Mouse (Mus musculus): Measurements from ENCODE around the gene Arhgef12. TPM values are rescaled to one million over a fixed set of nuclear protein-coding genes. Genes with fewer than 3 reads are reported as not detected.

Gene Arhgef12
- polyA plus RNA-seq, 1 experiment from 2014 or later = 12.1 TPM

DNA sequence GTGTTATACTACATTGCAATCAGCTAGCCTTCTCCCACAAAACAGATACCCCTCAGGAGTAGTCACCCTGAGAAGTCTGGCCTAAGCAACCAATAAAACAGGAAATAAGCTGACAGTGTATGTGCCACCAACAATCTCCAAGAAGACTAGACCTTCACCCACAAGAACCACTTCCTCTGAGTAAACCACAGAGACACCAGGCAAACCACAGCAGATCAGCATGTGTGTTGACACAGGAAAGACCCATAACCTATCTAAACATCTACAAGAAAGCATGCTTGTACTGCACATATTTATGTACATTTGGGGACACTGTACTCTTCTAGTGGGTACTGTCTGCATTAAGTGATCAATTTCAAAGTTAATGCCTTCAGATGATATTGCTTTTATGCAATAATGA, 10.7 kb downstream of the Arhgef12 start:
- H3K4me2 ChIP-seq (ENCODE audit: low read depth, low read length) = no peak overlapping the region
- H3K36me3 ChIP-seq (ENCODE audit: control insufficient read depth, insufficient read depth, low read length) = no peaks in the 10 kb centered on the region
- H3K9ac ChIP-seq (ENCODE audit: low read length) = no peak overlapping the region
- no peak overlapping the region for H3K27ac ChIP-seq (ENCODE audit: low read length)
- peaks cover 2% of the 10 kb centered on the region; the same call in 1 of the 2 replicates for H3K4me1 ChIP-seq (replicated peaks; ENCODE audit: control insufficient read depth, insufficient read depth, low read length)
- no peak for ATAC-seq (ENCODE audit: low read depth)
- H3K4me3 ChIP-seq (ENCODE audit: low read length) = no peak overlapping the region
- no peaks in the 10 kb centered on the region for H3K9me3 ChIP-seq (ENCODE audit: control insufficient read depth, low read length)
- no peaks in the 10 kb centered on the region for H3K27me3 ChIP-seq (ENCODE audit: control insufficient read depth, insufficient read depth, low read depth, low read length)

DNA sequence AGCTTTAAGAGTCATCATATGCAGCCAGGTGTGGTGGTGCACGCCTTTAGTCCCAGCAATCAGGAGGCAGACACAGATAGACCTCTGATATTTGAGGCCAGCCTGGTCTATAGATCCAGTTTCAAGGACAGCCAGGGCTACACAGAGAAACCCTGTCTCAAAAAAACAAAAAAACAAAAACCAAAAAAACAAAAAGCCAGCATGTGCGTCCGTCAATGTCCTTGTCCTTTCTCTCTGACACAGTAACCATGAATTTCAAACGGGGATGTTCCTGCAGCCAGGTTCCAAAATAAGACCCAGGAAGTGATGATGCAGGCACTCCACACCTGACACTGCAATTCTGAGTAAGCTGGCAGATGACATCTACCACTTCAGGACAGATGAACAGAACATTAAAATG, 12.2 kb downstream of the Arhgef12 start:
- Histone ChIP-seq H3K9ac (ENCODE audit: low read length) (no peak overlapping the region), H3K36me3 (ENCODE audit: control insufficient read depth, insufficient read depth, low read length) (no peaks in the 10 kb centered on the region), H3K4me2 (ENCODE audit: low read depth, low read length) (no peak overlapping the region), H3K9me3 (ENCODE audit: control insufficient read depth, low read length) (no peaks in the 10 kb centered on the region), H3K4me3 (ENCODE audit: low read length) (no peak overlapping the region), H3K27me3 (ENCODE audit: control insufficient read depth, insufficient read depth, low read depth, low read length) (no peaks in the 10 kb centered on the region), H3K27ac (ENCODE audit: low read length) (no peak overlapping the region), H3K4me1 (replicated peaks; ENCODE audit: control insufficient read depth, insufficient read depth, low read length) (peaks cover 2% of the 10 kb centered on the region; the same call in 1 of the 2 replicates)
- no peak for ATAC-seq (ENCODE audit: low read depth)
- 83% methylated on average over 4 of the region's 4 CpGs for WGBS

- H3K27me3 ChIP-seq (ENCODE audit: control insufficient read depth, insufficient read depth, low read depth, low read length) = no peaks in the 10 kb centered on the region
- no peak overlapping the region for H3K27ac ChIP-seq (ENCODE audit: low read length)
- 43% methylated on average over 3 of the region's 3 CpGs for WGBS
- peaks cover 2% of the 10 kb centered on the region; the same call in 1 of the 2 replicates for H3K4me1 ChIP-seq (replicated peaks; ENCODE audit: control insufficient read depth, insufficient read depth, low read length)
- no peak overlapping the region for H3K4me2 ChIP-seq (ENCODE audit: low read depth, low read length)
- no peak for ATAC-seq (ENCODE audit: low read depth)
- H3K9me3 ChIP-seq (ENCODE audit: control insufficient read depth, low read length) = no peaks in the 10 kb centered on the region
- no peak overlapping the region for H3K9ac ChIP-seq (ENCODE audit: low read length)
- no peaks in the 10 kb centered on the region for H3K36me3 ChIP-seq (ENCODE audit: control insufficient read depth, insufficient read depth, low read length)
- H3K4me3 ChIP-seq (ENCODE audit: low read length) = no peak overlapping the region
Observed at GRCm38 (mm10) chr9:43093803-43094202, 13.2 kb downstream of the Arhgef12 start.

GRCm38 (mm10) chr9:43085686-43086285, 21.3 kb downstream of the Arhgef12 start:
- Histone ChIP-seq H3K4me1 (replicated peaks; ENCODE audit: control insufficient read depth, insufficient read depth, low read length) (peaks cover 30% of the 10 kb centered on the region), H3K9ac (ENCODE audit: low read length) (no peak overlapping the region), H3K9me3 (ENCODE audit: control insufficient read depth, low read length) (no peaks in the 10 kb centered on the region), H3K4me2 (ENCODE audit: low read depth, low read length) (no peak overlapping the region), H3K36me3 (ENCODE audit: control insufficient read depth, insufficient read depth, low read length) (no peaks in the 10 kb centered on the region), H3K27ac (ENCODE audit: low read length) (peak overlapping the region; percentile 34), H3K27me3 (ENCODE audit: control insufficient read depth, insufficient read depth, low read depth, low read length) (no peaks in the 10 kb centered on the region), H3K4me3 (ENCODE audit: low read length) (no peak overlapping the region)
- no peak for ATAC-seq (ENCODE audit: low read depth)
- 47% methylated on average over 1 of the region's 1 CpGs for WGBS

DNA sequence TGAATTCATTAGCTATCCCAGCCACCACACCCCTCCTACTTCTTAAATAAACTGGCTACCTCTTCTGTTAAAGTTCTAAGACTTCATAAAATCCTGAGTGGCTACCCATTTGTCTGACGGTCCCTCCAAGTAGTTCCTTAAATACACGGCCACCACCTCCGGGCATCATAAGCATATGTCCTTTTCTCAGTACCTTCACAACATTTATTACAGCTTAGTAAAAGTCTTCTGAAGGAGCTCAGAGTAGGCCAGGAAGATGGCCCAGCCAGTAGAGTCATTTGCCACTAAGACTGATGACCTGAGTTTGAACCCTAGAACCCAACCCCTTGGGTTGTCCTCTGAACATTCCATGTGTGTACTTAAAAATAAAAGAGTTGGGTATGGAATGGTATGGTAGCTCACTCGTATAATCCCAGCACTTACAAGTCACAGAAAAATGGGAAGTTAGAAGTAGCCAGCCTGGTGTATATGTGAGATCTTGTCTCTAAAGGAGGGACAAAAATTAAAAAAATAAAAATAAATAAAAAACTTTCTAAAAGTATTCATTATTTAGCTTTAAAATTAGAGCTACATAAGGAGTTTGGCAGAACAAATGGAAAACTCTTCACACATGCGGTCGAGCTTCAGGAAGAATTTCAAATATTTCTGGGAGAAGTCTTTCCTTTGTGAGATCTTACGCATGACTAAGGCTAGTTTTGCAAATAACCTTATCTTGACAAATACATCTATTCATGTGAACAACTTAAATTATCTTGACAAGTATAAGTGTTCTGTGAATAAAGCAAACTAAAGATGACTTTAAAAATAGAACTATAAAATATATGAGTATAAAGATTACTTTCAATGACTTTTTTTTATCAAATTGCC, 22.3 kb downstream of the Arhgef12 start:
- Histone ChIP-seq H3K9me3 (ENCODE audit: control insufficient read depth, low read length) (no peaks in the 10 kb centered on the region), H3K4me2 (ENCODE audit: low read depth, low read length) (peak overlapping the region; percentile 25; the same call in 1 of the 2 replicates), H3K4me3 (ENCODE audit: low read length) (no peak overlapping the region), H3K27me3 (ENCODE audit: control insufficient read depth, insufficient read depth, low read depth, low read length) (no peaks in the 10 kb centered on the region), H3K9ac (ENCODE audit: low read length) (no peak overlapping the region), H3K4me1 (replicated peaks; ENCODE audit: control insufficient read depth, insufficient read depth, low read length) (peaks cover 35% of the 10 kb centered on the region), H3K27ac (ENCODE audit: low read length) (peak overlapping the region; percentile 55), H3K36me3 (ENCODE audit: control insufficient read depth, insufficient read depth, low read length) (no peaks in the 10 kb centered on the region)
- ATAC-seq (ENCODE audit: low read depth) = peak; percentile 56
- 38% methylated on average over 7 of the region's 7 CpGs for WGBS

DNA sequence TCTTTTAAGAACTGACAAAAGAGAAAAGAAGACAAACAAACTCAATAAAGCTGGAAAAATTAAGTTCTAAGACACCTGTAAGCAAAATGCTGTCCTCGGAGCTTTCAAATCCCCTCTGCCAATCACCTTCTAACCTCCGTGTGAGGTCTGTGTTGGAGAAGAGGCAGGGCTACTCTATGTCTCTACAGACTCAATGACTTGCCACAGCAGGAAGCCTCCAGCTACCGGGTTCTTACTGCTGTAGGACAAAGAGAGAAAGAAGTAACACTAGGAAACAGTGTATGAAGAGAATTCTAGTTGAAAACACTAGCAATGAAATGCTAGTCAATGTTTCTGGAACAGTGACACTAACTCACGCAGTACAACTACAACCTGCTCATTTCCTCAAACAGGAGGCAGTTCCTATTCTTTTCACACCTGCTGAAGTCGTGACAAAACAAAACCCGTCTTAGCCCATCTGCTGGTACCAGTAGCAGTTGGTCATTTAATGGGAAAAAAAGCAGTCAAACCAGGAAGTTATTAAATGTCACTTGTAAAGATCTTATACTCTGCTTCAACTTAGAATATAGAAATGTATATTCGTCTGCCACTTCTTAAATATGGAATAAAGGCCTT, 23.5 kb downstream of the Arhgef12 start:
- Histone ChIP-seq H3K4me3 (ENCODE audit: low read length) (no peak overlapping the region), H3K27me3 (ENCODE audit: control insufficient read depth, insufficient read depth, low read depth, low read length) (no peaks in the 10 kb centered on the region), H3K9ac (ENCODE audit: low read length) (no peak overlapping the region), H3K4me2 (ENCODE audit: low read depth, low read length) (no peak overlapping the region), H3K4me1 (replicated peaks; ENCODE audit: control insufficient read depth, insufficient read depth, low read length) (peaks cover 35% of the 10 kb centered on the region), H3K36me3 (ENCODE audit: control insufficient read depth, insufficient read depth, low read length) (no peaks in the 10 kb centered on the region), H3K27ac (ENCODE audit: low read length) (no peak overlapping the region), H3K9me3 (ENCODE audit: control insufficient read depth, low read length) (no peaks in the 10 kb centered on the region)
- no peak for ATAC-seq (ENCODE audit: low read depth)
- WGBS = 60% methylated on average over 7 of the region's 7 CpGs

DNA sequence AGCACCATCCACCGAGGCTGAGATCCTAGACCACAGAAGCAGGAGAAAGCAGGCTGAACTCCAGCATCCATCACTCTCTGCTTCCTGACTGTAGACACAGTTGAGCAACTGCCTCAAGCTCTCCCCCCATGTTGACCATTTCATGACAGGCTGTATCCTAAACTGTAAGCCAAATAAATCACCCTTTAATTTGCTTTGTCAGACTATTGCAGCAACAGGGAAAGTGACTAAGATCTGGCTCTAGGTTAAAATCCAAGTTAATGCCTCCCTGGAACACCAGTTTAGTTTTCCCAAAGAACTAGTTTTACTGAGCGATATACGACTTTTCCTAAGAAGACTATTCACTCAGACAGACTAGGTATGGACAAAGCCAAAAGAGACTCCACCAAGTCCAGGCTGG, 28.3 kb downstream of the Arhgef12 start:
- Histone ChIP-seq H3K9me3 (ENCODE audit: control insufficient read depth, low read length) (no peaks in the 10 kb centered on the region), H3K4me1 (replicated peaks; ENCODE audit: control insufficient read depth, insufficient read depth, low read length) (peaks cover 22% of the 10 kb centered on the region), H3K27me3 (ENCODE audit: control insufficient read depth, insufficient read depth, low read depth, low read length) (no peaks in the 10 kb centered on the region), H3K9ac (ENCODE audit: low read length) (no peak overlapping the region), H3K36me3 (ENCODE audit: control insufficient read depth, insufficient read depth, low read length) (no peaks in the 10 kb centered on the region), H3K4me3 (ENCODE audit: low read length) (no peak overlapping the region), H3K4me2 (ENCODE audit: low read depth, low read length) (no peak overlapping the region), H3K27ac (ENCODE audit: low read length) (no peak overlapping the region)
- 91% methylated on average over 3 of the region's 3 CpGs for WGBS
- ATAC-seq (ENCODE audit: low read depth) = no peak

DNA sequence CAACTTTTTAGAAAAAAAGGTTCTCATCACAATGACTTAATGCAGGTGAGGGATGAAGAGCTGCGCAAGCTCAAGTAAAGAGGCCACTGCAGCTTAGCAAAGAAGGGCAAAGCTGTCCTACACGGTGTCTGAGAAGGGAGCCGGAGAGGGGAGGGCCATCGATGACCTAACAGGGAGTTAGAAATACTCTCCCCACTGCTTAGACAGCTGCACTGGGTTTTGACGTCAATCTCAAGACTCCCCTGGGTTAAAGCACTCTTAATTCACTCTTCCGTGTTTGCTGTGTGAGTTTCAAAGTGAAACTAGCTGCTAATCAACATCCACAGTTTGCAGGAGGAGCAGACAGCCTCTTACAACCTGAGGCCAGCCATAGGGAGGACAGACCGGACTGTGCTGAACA, 30.9 kb downstream of the Arhgef12 start:
- H3K4me3 ChIP-seq (ENCODE audit: low read length) = no peak overlapping the region
- H3K4me2 ChIP-seq (ENCODE audit: low read depth, low read length) = no peak overlapping the region
- peaks cover 16% of the 10 kb centered on the region for H3K4me1 ChIP-seq (replicated peaks; ENCODE audit: control insufficient read depth, insufficient read depth, low read length)
- no peak overlapping the region for H3K27ac ChIP-seq (ENCODE audit: low read length)
- no peaks in the 10 kb centered on the region for H3K27me3 ChIP-seq (ENCODE audit: control insufficient read depth, insufficient read depth, low read depth, low read length)
- no peak overlapping the region for H3K9ac ChIP-seq (ENCODE audit: low read length)
- no peak for ATAC-seq (ENCODE audit: low read depth)
- no peaks in the 10 kb centered on the region for H3K36me3 ChIP-seq (ENCODE audit: control insufficient read depth, insufficient read depth, low read length)
- no peaks in the 10 kb centered on the region for H3K9me3 ChIP-seq (ENCODE audit: control insufficient read depth, low read length)
- 52% methylated on average over 7 of the region's 7 CpGs for WGBS

- WGBS = 100% methylated on average over 1 of the region's 1 CpGs
- Histone ChIP-seq H3K36me3 (ENCODE audit: control insufficient read depth, insufficient read depth, low read length) (no peaks in the 10 kb centered on the region), H3K4me1 (replicated peaks; ENCODE audit: control insufficient read depth, insufficient read depth, low read length) (peaks cover 7% of the 10 kb centered on the region; the same call in 1 of the 2 replicates), H3K27ac (ENCODE audit: low read length) (no peak overlapping the region), H3K9me3 (ENCODE audit: control insufficient read depth, low read length) (no peaks in the 10 kb centered on the region), H3K9ac (ENCODE audit: low read length) (no peak overlapping the region), H3K27me3 (ENCODE audit: control insufficient read depth, insufficient read depth, low read depth, low read length) (no peaks in the 10 kb centered on the region), H3K4me2 (ENCODE audit: low read depth, low read length) (no peak overlapping the region), H3K4me3 (ENCODE audit: low read length) (no peak overlapping the region)
- no peak for ATAC-seq (ENCODE audit: low read depth)
Observed at GRCm38 (mm10) chr9:43074611-43075010, 32.4 kb downstream of the Arhgef12 start.
